Mouse (Mus musculus): Measurements from ENCODE around the gene Hip1r.

- TF ChIP-seq CTCF (IDR thresholded peaks at IDR 0.05; ENCODE audit: control insufficient read depth, insufficient read depth, low read length) (no peak), POLR2A (IDR thresholded peaks at IDR 0.05; ENCODE audit: borderline replicate concordance, control insufficient read depth, low read depth, low read length) (no peak)
Observed at GRCm38 (mm10) chr5:123982838-123983237, 9.4 kb downstream of the Hip1r start.

Data from bone marrow, adult 2 months (tissue).